Mouse (Mus musculus) c-Kit-positive CD71-negative TER-119-negative erythroid progenitor cells, embryonic 14.5 days (primary cell): ENCODE results near the gene Tmsb15l.
"Not testable (repeated sequence)": the region's sequence is repeated elsewhere in the genome, so short reads cannot be mapped to it uniquely, and the experiment has no call there.

Experiments
- DNase-seq: peaks from one replicate; pipeline ENCODE4 v3.0.0-alpha.2; 2013; ENCODE audit warnings: low read depth

Tmsb15l gene

DNA sequence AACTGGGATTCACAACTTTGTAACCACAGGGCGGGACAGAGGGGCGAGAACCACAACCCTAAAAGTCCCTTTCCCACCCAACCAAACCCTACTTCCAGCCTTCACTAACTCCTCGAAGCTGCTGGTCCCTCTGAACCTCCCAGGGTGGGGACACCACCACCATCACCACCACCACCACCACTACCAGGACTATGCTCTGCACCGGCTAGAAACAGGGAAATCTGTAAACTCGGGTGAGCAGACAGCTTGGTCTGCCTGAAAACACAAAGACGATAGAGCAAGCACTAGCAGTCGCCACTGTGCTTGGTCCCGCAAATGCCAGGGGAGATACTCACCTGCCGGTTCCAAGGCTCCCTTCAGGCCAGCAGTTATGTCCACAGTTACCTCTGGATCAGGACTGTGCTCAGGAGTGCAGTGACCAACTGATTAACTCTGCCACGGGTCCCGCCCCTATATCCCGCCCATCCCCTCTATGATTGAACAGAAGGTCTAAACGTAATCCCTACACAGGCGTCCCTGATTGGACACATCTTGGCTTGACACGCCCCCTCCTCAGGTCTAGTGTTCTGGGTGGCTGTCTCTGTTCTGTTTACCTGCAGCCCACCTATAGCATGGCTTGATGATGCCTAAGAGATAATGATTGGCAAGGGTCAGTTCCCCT lies at the start of gene Tmsb15l, which contains the start of gene Tmsb15b1:
Gene Tmsb15l, minus strand, starts transcription at position 446 of the 661 bp plus-strand sequence.
Gene Tmsb15b1, minus strand, starts transcription at position 451 of the 661 bp plus-strand sequence.
- DNase-seq: no peak

DNA sequence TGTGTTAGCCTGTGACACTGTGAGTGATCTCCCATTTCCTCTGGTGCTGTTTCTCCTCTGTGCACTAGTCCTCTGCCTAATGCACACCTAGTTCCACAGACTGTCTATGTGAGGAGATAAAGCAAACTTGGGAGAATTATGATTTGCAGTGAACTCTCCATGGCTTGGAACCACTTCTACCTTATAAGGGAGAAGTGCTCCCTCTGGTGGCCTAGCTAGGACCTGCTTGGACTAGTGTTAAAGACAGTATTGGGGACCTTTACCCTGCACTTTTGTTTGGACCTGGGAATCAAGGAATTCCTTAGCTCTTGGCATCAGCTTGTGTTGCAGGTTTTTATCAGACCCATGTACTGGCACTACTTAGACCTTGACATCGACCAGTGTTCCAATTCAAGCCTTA lies 42.6 kb upstream of the Tmsb15l start:
- DNase-seq: peak; percentile 56

DNA sequence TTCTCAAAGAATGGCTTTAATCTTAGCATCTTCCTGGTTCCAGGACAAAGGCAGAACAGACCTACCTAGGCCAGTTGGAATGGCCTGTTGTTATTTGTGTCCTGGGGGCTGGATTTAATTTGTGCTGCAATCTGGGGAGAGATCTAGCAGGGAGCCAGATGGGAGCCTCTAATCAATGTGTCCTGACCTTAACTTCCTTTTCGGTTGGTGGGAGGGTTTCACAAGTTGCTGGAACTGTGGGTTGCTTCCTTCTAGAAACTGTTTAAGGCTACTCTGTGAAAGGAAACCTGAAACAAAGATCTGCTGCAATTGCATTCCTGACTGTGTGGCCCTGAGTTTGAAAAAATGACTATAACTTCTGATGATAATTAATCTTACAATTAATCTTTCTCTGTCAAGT lies 41.0 kb upstream of the Tmsb15l start:
- no peak for DNase-seq

DNA sequence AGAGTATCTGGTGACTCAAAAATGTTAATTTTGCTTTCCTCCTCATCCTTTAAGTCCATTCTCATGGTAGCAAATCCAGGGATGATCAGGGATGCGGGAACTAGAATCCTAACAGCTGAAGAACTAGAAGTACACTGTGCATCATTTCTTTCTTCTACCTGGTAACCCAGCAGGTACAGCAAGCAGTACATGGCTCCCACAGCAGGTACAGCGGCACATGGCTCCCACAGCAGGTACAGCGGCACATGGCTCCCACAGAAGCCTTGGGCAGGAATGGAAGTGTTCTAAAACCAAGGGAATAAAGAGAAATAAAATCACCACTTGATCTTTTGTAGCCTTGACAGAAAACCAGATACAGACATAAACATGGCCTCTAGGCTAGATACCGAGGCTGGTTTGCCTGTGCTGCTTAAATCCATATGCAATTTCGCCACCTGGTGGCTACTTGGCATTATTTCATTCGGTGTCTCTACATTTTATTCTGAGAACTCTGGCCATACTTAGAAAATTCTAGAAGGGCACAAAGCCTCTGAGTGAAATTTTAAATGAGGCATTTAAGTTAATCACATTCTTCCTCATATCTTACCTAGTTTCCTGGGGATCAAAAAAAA lies 38.5 kb upstream of the Tmsb15l start:
- peak; percentile 36 for DNase-seq

DNA sequence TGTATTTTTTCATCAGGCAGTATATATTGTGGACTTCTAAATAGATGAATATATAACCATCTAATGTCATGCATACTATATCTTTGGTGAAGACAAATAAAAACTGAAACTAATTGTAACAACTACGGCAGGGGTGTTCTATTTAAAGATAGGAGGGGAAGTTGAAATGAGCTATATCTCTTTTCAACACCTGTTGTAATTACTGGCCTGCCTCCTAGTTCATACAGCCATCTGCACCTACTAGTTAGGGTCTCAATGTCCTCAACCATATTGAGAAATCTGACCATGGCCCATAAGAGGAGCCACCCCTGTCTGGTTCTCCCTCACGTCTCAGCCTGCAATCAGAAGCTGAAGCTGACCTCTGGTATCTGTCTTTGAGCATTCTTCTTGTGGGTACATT lies 19.6 kb upstream of the Tmsb15l start:
- DNase-seq: no peak

DNA sequence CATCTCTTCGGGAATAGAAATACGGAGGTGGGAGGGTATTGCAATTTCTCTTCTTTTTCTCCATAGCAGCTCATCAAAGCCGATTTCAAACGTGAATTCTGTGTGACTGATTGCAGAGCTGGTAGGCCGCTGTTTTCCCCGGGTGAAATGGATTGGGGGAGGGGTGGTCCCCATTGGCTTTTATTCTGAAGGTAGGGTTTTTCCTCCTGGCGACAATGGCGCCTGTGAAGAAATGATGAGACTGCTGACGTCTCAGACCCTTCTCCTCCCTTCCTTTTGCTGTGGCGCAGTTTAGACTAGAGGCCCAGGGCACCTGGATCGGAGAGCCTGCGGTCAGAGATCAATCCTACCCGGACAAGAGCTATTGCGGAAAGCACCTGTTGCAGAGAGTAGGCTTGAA lies 17.0 kb upstream of the Tmsb15l start:
- no peak for DNase-seq

DNA sequence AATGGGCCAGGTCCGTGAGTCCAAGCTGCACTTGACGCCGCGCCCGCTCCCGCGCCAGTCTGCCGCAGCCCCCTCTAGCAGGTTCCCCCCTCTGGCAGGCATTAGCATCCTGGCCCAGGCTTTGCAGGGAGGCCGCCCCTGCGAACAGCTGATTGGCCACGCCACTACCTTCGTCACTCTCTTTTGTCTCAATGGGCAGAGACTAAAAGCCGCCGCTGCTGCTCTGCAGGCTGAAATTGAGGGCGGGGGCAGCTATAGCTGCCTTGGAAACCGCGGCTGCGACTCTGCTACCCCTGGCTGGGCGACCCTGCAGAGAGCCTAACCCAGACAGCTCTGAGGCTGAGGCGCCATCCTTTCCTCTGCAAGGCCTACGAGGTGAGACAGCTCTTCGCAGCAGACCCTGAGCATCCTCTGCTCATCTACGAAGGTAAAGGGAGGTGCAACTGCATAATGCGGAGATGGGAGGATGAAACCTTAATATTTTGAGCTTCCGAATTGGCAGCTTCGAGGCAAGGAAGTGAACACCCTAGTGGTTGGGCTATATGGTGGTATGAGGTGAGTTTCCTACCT lies 16.4 kb upstream of the Tmsb15l start, which contains the start of gene Zcchc18:
Gene Zcchc18, plus strand, starts transcription at position 178 of the 570 bp plus-strand sequence.
- no peak for DNase-seq

DNA sequence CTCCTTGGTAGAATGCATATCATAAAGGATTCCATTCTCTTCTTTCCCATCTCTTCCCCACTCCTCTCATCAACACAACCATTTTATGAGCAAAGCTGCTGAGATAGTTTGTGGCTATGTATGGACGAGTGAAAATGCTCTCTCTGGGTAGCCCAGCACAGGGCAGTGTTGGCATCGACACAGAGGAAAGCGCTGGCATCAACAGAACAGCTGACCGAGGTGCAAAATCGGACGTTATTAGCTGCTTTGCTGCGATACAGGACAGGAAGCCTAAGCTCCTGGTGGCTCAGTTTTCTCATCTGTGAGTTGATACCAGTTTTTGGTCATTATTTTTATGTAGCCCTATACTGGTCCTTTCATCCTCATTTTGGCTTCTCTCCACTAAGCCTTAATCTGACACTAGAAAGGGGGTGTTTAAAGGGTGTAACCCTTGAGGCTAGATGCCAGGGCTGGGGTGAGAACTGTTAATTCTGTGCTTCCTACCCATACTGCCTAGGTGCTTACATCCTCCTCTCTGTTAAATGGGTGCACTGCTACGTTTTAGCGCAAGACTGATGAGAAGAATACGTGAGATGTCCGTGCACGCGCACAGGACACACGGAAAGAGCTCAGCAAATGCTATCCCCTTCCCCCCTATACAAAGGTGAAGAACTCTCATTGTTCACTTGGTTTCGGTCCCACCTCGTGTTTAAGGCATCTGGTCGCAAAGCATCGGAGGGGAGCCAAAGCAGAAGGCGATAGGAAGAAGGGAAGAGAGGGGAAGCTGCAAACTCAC lies 15.7 kb upstream of the Tmsb15l start:
- DNase-seq: no peak

DNA sequence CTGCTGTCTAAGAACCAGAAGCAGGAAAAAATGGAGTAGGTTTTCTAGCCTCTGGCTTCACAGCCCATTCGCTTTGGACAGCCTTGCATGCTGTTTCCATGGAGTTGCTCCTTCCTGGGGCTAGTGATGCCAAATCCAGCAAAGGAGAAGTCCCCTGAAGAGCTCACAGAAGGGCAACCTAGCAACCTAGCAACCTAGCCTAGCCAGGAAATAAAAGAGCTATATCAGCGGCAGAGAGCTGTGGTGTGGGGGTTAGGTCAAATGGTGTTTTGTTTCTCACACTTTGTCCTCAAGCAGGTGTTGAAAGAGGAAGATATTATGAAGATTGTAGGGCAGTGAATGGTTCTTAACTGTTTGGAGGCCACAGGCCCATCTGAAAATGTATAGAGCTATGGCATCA lies 14.6 kb upstream of the Tmsb15l start:
- no peak for DNase-seq

DNA sequence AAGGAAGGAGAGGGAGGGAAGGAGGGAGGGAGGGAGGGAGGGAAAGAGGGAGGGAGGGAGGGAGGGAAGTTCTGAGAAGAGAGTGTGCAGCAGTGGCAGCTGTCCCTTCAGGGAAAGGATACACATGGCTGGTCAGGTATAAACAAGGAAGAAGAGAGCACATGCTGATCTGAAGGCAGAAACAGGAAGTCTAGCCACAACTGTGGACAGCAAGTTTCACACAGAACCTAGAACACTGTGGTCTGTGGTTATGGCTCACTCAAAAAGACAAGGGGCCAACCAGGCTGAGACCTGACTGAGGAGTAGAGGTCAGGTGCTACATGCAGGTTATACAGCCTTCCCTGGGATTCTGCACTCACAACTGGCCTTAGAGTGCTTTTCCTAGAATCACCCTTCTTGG lies 9.4 kb upstream of the Tmsb15l start:
- no peak for DNase-seq

DNA sequence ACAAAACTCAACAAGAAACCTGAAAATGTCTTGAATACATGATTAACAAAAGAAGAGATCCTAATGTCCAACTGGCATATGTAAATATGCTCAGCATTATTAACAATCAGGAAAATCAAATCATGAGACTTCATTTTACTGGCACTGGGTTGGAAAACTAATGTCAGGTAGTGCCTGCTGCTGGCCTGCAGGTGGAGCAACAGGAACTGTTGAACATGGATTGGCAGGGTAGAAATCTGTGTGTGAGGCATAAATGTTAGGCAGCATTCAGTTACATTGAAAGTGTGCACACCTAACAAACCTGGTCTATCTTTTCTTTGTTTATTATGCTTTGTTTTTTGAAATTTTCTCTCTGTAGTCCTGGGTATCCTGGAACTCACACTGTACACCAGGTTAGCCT lies 1.9 kb upstream of the Tmsb15l start:
- no peak for DNase-seq

DNA sequence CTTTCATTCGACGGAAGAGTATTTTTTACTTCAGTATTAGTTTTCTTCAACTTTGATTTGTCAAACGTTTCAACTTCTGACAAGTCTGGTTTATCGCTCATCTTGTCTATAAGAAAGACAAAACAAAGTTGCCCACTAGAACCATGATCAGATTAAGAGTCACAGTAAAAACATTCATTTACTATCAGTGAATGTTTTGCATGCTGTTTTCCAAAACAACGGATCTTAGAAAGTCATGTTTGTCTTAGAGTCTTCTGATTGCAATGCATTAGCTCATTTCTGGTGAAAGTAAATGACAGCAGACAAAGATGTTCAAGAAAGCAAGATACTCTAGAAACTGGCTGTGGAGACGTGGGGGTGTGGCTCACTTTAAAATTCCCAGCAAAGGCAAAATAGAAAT lies 1.3 kb downstream of the Tmsb15l start, which contains the start of gene Tmsb15b2:
Gene Tmsb15b2, minus strand, starts transcription at position 101 of the 400 bp plus-strand sequence.
- not testable (repeated sequence) for DNase-seq

DNA sequence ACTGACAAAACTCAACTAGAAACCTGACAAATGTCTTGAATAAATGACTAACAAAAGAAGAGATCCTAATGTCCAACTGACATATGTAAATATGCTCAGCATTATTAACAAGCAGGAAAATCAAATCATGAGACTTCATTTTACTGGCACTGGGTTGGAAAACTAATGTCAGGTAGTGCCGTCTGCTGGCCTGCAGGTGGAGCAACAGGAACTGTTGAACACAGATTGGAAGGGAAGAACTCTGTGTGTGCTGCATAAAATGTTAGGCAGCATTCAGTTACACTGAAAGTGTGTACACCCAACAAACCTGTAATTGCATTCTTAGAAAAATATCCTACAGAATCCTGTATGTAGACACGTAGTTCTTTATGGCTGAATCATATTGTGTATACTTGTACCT lies 17.0 kb downstream of the Tmsb15l start:
- no peak for DNase-seq

DNA sequence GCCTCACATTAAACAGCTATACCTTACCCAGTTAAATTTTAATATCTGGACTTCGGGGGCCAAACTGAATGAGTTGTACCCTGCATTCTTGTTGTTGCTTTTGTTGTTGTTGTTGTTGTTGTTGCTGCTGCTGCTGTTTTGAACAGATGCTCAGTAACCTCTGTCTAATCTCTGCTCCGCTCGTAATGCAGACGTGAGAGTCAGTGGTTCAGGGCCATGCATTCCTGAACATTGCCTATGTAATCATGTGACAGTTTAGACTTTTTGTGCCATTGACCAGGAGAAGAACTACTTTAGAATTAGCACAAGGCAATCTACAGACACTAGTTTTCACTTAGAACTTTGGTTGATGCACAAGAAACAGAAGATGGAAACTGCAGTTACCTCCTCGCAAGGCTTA lies 18.4 kb downstream of the Tmsb15l start:
- not testable (repeated sequence) for DNase-seq

DNA sequence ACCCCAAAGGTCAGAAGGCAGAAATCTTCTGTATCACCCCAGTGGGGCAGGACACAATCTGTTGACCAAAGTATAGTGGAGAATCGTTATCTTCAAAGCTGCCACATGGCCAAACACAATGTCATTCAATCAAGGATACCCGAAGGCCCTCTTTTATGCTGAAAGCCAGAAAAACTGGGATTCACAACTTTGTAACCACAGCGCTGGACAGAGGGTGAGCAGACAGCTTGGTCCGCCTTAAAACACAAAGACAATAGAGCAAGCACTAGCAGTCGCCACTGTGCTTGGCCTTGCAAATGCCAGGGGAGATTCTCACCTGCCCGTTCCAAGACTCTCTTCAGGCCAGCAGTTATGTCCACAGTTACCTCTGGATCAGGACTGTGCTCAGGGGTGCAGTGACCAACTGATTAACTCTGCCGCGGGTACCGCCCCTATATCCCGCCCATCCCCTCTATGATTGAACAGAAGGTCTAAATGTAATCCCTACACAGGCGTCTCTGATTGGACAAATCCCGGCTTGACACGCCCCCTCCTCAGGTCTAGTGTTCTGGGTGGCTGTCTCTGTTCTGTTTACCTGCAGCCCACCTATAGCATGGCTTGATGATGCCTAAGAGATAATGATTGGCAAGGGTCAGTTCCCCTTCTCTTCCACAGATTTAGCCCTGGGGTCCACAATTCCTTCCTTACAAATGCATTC lies 18.9 kb downstream of the Tmsb15l start:
- DNase-seq: not testable (repeated sequence)

DNA sequence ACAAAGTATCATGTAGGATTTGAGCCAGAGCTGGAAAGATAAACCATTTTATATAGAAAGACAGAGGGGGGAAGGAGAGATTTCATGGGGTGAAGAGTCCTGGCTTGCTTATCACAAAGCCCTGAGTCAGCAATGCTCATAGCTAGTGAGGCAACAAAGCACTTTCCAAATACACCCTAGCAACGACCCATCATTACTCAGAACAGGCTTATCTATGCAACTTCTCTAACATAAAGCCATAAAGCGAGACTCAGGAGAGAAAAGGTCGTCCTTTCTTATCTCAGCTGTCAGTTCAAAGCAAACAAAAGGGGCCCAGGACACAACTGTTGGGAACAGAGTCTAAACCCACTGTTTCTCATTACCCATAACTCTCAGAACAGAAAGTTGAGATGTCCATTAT lies 38.7 kb downstream of the Tmsb15l start:
- no peak for DNase-seq

DNA sequence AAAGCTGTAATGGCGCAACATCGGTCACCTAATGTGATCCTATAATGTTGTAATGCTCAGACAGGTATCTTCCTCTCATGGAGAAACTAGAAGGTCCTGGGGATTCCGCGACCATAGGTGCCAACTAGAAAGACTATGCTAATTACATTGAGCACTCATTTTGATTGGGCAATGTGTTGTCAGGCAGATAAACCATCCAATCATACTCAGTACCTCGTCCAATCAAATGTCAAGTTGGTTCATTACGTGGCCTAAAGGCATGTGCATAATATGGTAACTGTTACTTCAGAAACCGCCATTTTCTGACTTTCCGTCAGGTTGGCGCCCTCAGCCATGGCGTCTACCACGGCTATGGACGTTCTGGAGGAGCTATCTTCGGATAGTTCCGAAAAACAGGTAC lies 49.6 kb downstream of the Tmsb15l start, which contains the start of gene H2bfm:
Gene H2bfm, plus strand, starts transcription at position 295 of the 400 bp plus-strand sequence.
- DNase-seq: no peak

DNA sequence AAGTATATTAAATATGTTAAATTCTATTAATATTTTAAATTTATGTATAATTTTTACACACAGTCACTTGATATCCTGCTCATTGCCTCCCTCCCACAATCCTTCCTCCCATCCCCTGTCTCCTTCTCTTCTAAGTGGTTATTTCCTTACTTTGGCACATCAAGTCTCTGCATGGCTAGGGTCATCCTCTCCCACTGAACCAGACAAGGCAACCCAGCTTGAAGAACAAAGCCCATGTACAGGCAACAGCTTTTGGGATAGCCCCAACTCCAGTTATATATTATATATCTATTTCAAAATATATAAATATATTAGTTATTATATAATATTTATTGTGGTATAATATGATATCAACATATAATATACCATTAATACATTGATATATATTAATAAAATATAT lies 50.8 kb downstream of the Tmsb15l start:
- no peak for DNase-seq
